Mouse (Mus musculus) Patski (cell line): Measurements from ENCODE around the gene Trabd2b. TPM values are rescaled to one million over a fixed set of nuclear protein-coding genes. Genes with fewer than 3 reads are reported as not detected.
A peak's percentile ranks its signal among the peaks of the same experiment; 100 is the strongest.

ENCODE experiments used
- ATAC-seq: fragments of 100-300 bp; one replicate; pipeline ENCODE4 v1.8.0; 2021
- CTCF ChIA-PET: fragments of 350-600 bp; sonication (Branson Sonifier 250); formaldehyde crosslinking; loops from one replicate; lab custom pipeline; 2022; ENCODE audit warnings: inconsistent platforms; lab: Charles Lee
- POLR2A ChIA-PET: fragments of 350-600 bp; sonication (Branson Sonifier 250); formaldehyde crosslinking; loops from one replicate; lab custom pipeline; 2022; ENCODE audit warnings: antibody characterized with exemption, inconsistent platforms; lab: Charles Lee
- DNase-seq: peaks from one replicate; pipeline ENCODE4 v3.0.0-alpha.2; 2011; ENCODE audit warnings: low read depth, low spot score
- H3K27me3 ChIP-seq: fragments of 371-371 bp; one replicate; pipeline ENCODE4 v1.5.1; 2021
- CTCF ChIP-seq: fragments of 100-300 bp; IDR thresholded peaks from one replicate; pipeline ENCODE4 v1.5.1; 2021
- in situ Hi-C: fragments of 300-500 bp; cut with MboI; formaldehyde crosslinking; loops from 3 replicates; pipeline ENCODE4 v1.11.1; 2018; ENCODE audit warnings: low pct_unique_long_range_greater_than_20kb, mixed read lengths
- polyA plus RNA-seq: library from polyadenylated mRNA; unstranded; gene quantifications from one replicate; pipeline ENCODE4 v1.2.3, GENCODE M21; 2021

The Trabd2b gene
- polyA plus RNA-seq, 1 experiment from 2014 or later: 0.63 TPM

GRCm38 (mm10) chr4:114370935-114371715, 35.4 kb upstream of the Trabd2b start:
- ATAC-seq: no peak
- in situ Hi-C loops: loop anchor here (25.0 kb wide), 1 partner anchor 1059 kb away; no protein-coding TSS in a partner anchor
- no peak for DNase-seq
- ChIA-PET POLR2A (no interaction called here), CTCF (interaction anchor here (1.0 kb wide), 1 partner anchor 18 kb away, joined by 3 read pairs; no protein-coding TSS in a partner anchor)
- H3K27me3 ChIP-seq: peaks cover 24% of the 10 kb centered on the region
- no peak for TF ChIP-seq CTCF

GRCm38 (mm10) chr4:114372699-114373098, 33.8 kb upstream of the Trabd2b start:
- no peak for TF ChIP-seq CTCF
- ChIA-PET POLR2A (no interaction called here), CTCF (no interaction called here)
- DNase-seq (no peak), ATAC-seq (no peak)
- in situ Hi-C loops: loop anchor here (25.0 kb wide), 1 partner anchor 1060 kb away; no protein-coding TSS in a partner anchor
- peaks cover 35% of the 10 kb centered on the region for H3K27me3 ChIP-seq

- ChIA-PET CTCF (no interaction called here), POLR2A (no interaction called here)
- no peak for ATAC-seq
- DNase-seq: no peak
- TF ChIP-seq CTCF: no peak
- in situ Hi-C loops: loop anchor here (25.0 kb wide), 1 partner anchor 1062 kb away; no protein-coding TSS in a partner anchor
- peaks cover 35% of the 10 kb centered on the region for H3K27me3 ChIP-seq
Observed at GRCm38 (mm10) chr4:114374330-114374729, 32.2 kb upstream of the Trabd2b start.

- no peak for ATAC-seq
- ChIA-PET CTCF (interaction anchor here (1.6 kb wide), 1 partner anchor 17 kb away, joined by 4 read pairs; no protein-coding TSS in a partner anchor), POLR2A (no interaction called here)
- TF ChIP-seq CTCF: no peak
- in situ Hi-C loops: no loop called here
- DNase-seq: no peak
- H3K27me3 ChIP-seq: peaks cover 27% of the 10 kb centered on the region
Observed at GRCm38 (mm10) chr4:114377531-114377930, 29.0 kb upstream of the Trabd2b start.

- ATAC-seq: no peak
- no peak for TF ChIP-seq CTCF
- DNase-seq: no peak
- ChIA-PET POLR2A (no interaction called here), CTCF (interaction anchor here (0.9 kb wide), 1 partner anchor 10 kb away, joined by 3 read pairs; no protein-coding TSS in a partner anchor)
- in situ Hi-C loops: no loop called here
- H3K27me3 ChIP-seq: peaks cover 21% of the 10 kb centered on the region
Observed at GRCm38 (mm10) chr4:114378512-114378911, 28.0 kb upstream of the Trabd2b start.

- ATAC-seq: peak; percentile 35
- TF ChIP-seq CTCF: no peak
- ChIA-PET CTCF (interaction anchor here (0.9 kb wide), 1 partner anchor 11 kb away, joined by 3 read pairs; no protein-coding TSS in a partner anchor), POLR2A (interaction anchor here (0.6 kb wide), 1 partner anchor 74 kb away, joined by 3 read pairs; no protein-coding TSS in a partner anchor)
- DNase-seq: peak; percentile 43
- peaks cover 21% of the 10 kb centered on the region for H3K27me3 ChIP-seq
- in situ Hi-C loops: no loop called here
Observed at GRCm38 (mm10) chr4:114379416-114379956, 27.0 kb upstream of the Trabd2b start.

GRCm38 (mm10) chr4:114382627-114383026, 23.9 kb upstream of the Trabd2b start:
- ChIA-PET POLR2A (interaction anchor here (0.9 kb wide), 1 partner anchor 16 kb away, joined by 3 read pairs; no protein-coding TSS in a partner anchor), CTCF (interaction anchor here (1.3 kb wide), 1 partner anchor 10 kb away, joined by 3 read pairs; no protein-coding TSS in a partner anchor)
- ATAC-seq: no peak
- peaks cover under 1% of the 10 kb centered on the region for H3K27me3 ChIP-seq
- TF ChIP-seq CTCF: no peak
- DNase-seq: no peak
- in situ Hi-C loops: no loop called here

GRCm38 (mm10) chr4:114385236-114385635, 21.3 kb upstream of the Trabd2b start:
- ChIA-PET CTCF (interaction anchor here (1.4 kb wide), 1 partner anchor 17 kb away, joined by 4 read pairs; no protein-coding TSS in a partner anchor), POLR2A (no interaction called here)
- in situ Hi-C loops: no loop called here
- no peak for TF ChIP-seq CTCF
- no peaks in the 10 kb centered on the region for H3K27me3 ChIP-seq
- DNase-seq (no peak), ATAC-seq (no peak)

GRCm38 (mm10) chr4:114386395-114386811, 20.1 kb upstream of the Trabd2b start:
- peak; percentile 69 for ATAC-seq
- in situ Hi-C loops: no loop called here
- ChIA-PET CTCF (no interaction called here), POLR2A (no interaction called here)
- no peaks in the 10 kb centered on the region for H3K27me3 ChIP-seq
- TF ChIP-seq CTCF: no peak
- DNase-seq: peak; percentile 56

- ATAC-seq: no peak
Observed at GRCm38 (mm10) chr4:114387527-114388135, 18.9 kb upstream of the Trabd2b start.

More at GRCm38 (mm10) chr4:114387527-114388135, 18.9 kb upstream of the Trabd2b start:
- H3K27me3 ChIP-seq: no peaks in the 10 kb centered on the region
- TF ChIP-seq CTCF: no peak
- CTCF ChIA-PET: interaction anchor here (1.2 kb wide), 1 partner anchor 27 kb away, joined by 5 read pairs; no protein-coding TSS in a partner anchor
- in situ Hi-C loops: no loop called here
- DNase-seq: no peak
- POLR2A ChIA-PET: no interaction called here
